Mouse (Mus musculus): Measurements from ENCODE around the gene Cacna1i. TPM values are rescaled to one million over a fixed set of nuclear protein-coding genes. Genes with fewer than 3 reads are reported as not detected.

The Cacna1i gene
- polyA plus RNA-seq, 1 experiment from 2014 or later: 0.14 TPM

DNA sequence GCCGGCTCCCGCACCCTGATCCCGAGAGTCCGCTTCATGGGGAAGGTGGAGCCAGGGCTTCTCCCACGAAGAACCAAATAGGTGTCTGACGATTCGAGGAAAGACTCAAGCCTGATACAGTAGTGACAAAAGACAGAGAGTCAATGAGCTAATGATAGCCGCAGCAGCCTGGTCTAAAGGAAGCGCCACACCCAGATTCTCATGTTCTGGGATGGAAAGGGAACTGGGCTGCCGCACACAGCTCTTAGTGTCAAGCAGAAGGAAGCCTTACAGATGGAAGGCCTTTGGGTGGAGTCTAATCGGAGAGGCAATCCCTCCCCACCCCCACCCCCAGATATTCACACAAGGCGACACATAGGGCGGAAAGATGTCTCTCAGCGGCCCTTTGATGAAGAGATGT is 104.8 kb downstream of the Cacna1i start:
- H3K4me1 ChIP-seq (replicated peaks; ENCODE audit: control insufficient read depth, insufficient read depth, low read length): no peaks in the 10 kb centered on the region
- no peaks in the 10 kb centered on the region; the same call in 1 of the 2 replicates for H3K27me3 ChIP-seq (replicated peaks; ENCODE audit: control insufficient read depth, insufficient read depth, low read length)
- H3K9ac ChIP-seq (ENCODE audit: low read depth, low read length): no peak overlapping the region
- H3K9me3 ChIP-seq (ENCODE audit: control insufficient read depth, low read length): no peaks in the 10 kb centered on the region
- ATAC-seq (replicated peaks; ENCODE audit: low FRiP score) (no peak), DNase-seq (ENCODE audit: low spot score) (no peak)
- H3K36me3 ChIP-seq (ENCODE audit: control insufficient read depth, insufficient read depth, low read length): no peaks in the 10 kb centered on the region
- H3K4me2 ChIP-seq: no peak overlapping the region
- WGBS: 70% methylated on average over 14 of the region's 14 CpGs
- no peak overlapping the region for H3K27ac ChIP-seq (ENCODE audit: low read depth, low read length)
- H3K4me3 ChIP-seq (ENCODE audit: low read depth, low read length): no peak overlapping the region

DNA sequence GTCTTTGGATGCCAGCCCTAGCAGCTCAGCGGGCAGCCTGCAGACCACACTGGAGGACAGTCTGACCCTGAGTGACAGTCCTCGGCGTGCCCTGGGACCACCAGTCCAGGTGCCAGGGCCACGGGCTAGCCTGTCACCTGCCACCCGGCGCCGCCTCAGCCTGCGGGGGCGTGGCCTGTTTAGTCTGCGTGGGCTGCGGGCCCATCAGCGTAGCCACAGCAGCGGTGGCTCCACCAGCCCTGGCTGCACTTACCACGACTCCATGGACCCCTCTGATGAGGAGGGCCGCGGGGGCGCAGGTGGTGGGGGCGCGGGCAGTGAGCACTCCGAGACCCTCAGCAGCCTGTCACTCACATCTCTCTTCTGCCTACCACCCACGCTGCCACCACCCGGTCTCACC is 108.0 kb downstream of the Cacna1i start:
- ATAC-seq (replicated peaks; ENCODE audit: low FRiP score) (no peak), DNase-seq (ENCODE audit: low spot score) (no peak)
- H3K4me1 ChIP-seq (replicated peaks; ENCODE audit: control insufficient read depth, insufficient read depth, low read length): no peaks in the 10 kb centered on the region
- no peaks in the 10 kb centered on the region for H3K36me3 ChIP-seq (ENCODE audit: control insufficient read depth, insufficient read depth, low read length)
- H3K9me3 ChIP-seq (ENCODE audit: control insufficient read depth, low read length): no peaks in the 10 kb centered on the region
- no peak overlapping the region for H3K27ac ChIP-seq (ENCODE audit: low read depth, low read length)
- H3K9ac ChIP-seq (ENCODE audit: low read depth, low read length): no peak overlapping the region
- H3K27me3 ChIP-seq (replicated peaks; ENCODE audit: control insufficient read depth, insufficient read depth, low read length): no peaks in the 10 kb centered on the region
- 59% methylated on average over 22 of the region's 22 CpGs for WGBS
- H3K4me2 ChIP-seq: no peak overlapping the region
- H3K4me3 ChIP-seq (ENCODE audit: low read depth, low read length): no peak overlapping the region

DNA sequence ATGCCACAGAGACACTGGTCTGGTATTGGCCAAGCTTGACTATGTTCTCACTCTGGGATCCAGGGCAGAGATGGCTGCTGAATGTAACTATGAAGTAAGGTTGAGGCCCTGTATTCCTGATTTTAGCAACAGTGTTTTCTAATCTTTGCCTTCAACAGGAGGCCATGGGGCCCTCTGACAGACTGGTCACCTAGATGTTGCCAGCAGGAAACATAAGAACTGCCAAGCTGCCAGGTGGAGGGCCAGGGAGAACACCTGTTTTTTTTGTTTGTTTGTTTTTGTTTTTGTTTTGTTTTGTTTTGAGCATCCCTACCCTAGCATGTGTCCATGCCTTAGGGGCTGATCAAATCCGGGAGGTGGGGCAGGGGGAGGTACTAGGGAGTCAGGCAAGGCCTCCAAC is 112.4 kb downstream of the Cacna1i start:
- Histone ChIP-seq H3K36me3 (ENCODE audit: control insufficient read depth, insufficient read depth, low read length) (no peaks in the 10 kb centered on the region), H3K4me2 (no peak overlapping the region), H3K9ac (ENCODE audit: low read depth, low read length) (no peak overlapping the region), H3K4me3 (ENCODE audit: low read depth, low read length) (no peak overlapping the region), H3K27me3 (replicated peaks; ENCODE audit: control insufficient read depth, insufficient read depth, low read length) (no peaks in the 10 kb centered on the region), H3K4me1 (replicated peaks; ENCODE audit: control insufficient read depth, insufficient read depth, low read length) (no peaks in the 10 kb centered on the region), H3K27ac (ENCODE audit: low read depth, low read length) (no peak overlapping the region), H3K9me3 (ENCODE audit: control insufficient read depth, low read length) (no peaks in the 10 kb centered on the region)
- WGBS: 65% methylated on average over 1 of the region's 1 CpGs
- DNase-seq (ENCODE audit: low spot score) (no peak), ATAC-seq (replicated peaks; ENCODE audit: low FRiP score) (no peak)

DNA sequence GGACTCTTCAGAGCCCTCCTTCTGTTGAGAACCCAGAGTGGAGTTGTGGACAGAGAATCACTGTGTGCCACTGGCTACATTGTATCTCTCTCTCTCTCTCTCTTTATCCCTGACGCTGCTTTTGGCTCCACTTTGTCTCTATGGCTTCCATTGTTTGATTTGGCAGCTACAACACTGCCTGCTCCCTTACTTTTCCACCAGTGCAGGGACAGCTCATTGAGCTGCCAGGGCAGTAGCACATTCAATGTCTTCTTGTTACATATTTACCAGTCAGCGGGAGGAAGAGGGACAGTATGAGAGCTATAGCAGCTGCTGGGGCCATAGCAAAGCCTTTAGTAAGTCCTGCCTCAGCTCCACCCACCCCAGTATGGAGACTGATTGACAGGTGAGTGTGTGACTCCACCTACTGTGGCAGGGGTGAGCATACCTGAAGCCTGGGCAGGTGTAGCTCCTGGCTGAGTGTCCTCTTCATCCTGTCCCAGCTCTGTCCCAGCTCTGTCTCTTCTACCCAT is 114.4 kb downstream of the Cacna1i start:
- Histone ChIP-seq H3K4me1 (replicated peaks; ENCODE audit: control insufficient read depth, insufficient read depth, low read length) (no peaks in the 10 kb centered on the region), H3K27ac (ENCODE audit: low read depth, low read length) (no peak overlapping the region), H3K4me2 (no peak overlapping the region), H3K4me3 (ENCODE audit: low read depth, low read length) (no peak overlapping the region), H3K9me3 (ENCODE audit: control insufficient read depth, low read length) (no peaks in the 10 kb centered on the region), H3K9ac (ENCODE audit: low read depth, low read length) (no peak overlapping the region), H3K27me3 (replicated peaks; ENCODE audit: control insufficient read depth, insufficient read depth, low read length) (no peaks in the 10 kb centered on the region), H3K36me3 (ENCODE audit: control insufficient read depth, insufficient read depth, low read length) (no peaks in the 10 kb centered on the region)
- ATAC-seq (replicated peaks; ENCODE audit: low FRiP score) (no peak), DNase-seq (ENCODE audit: low spot score) (no peak)
- 65% methylated on average over 2 of the region's 2 CpGs for WGBS

DNA sequence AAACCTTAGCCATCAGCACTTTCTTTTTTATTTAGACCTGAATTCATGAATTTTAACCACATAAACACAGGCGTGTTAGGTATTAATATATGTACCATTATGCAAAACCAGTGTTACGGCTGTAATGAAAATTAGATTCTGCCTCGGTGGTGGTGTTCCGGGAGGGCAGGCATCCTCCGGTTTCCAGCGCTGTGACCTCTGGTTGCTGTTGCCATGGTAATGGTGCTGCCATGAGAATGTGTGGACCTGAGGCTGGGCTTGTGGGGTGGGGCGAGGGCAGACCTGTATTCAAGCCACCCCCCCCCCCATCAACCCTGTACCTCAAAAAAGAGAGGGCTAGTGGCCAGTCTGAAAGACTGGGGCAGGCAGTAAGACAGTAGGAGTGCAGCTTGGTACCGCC is 114.9 kb downstream of the Cacna1i start:
- H3K27me3 ChIP-seq (replicated peaks; ENCODE audit: control insufficient read depth, insufficient read depth, low read length): no peaks in the 10 kb centered on the region
- ATAC-seq (replicated peaks; ENCODE audit: low FRiP score) (no peak), DNase-seq (ENCODE audit: low spot score) (no peak)
- H3K4me1 ChIP-seq (replicated peaks; ENCODE audit: control insufficient read depth, insufficient read depth, low read length): no peaks in the 10 kb centered on the region
- H3K9me3 ChIP-seq (ENCODE audit: control insufficient read depth, low read length): no peaks in the 10 kb centered on the region
- H3K4me2 ChIP-seq: no peak overlapping the region
- H3K4me3 ChIP-seq (ENCODE audit: low read depth, low read length): no peak overlapping the region
- no peak overlapping the region for H3K27ac ChIP-seq (ENCODE audit: low read depth, low read length)
- no peaks in the 10 kb centered on the region for H3K36me3 ChIP-seq (ENCODE audit: control insufficient read depth, insufficient read depth, low read length)
- 76% methylated on average over 8 of the region's 8 CpGs for WGBS
- H3K9ac ChIP-seq (ENCODE audit: low read depth, low read length): no peak overlapping the region

DNA sequence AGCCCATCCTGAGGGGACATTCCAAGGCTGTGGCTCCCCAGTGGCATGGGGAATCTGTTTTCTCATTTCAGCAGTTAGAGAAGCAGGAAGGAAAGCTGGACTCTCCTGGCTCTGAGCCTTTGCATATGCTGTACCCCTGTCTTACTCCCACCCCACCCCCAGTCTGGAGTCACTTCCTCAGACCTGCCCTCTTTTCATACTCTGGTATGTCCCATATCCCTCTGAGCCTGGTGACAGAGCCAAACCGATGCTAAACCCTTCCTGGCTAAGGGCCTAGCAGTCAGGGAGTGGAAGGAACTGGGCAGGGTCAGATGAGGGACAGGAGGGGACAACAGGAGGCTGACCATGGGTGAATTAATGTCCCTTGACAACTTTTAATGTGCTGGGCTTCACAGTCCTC is 120.8 kb downstream of the Cacna1i start:
- no peak overlapping the region for H3K4me3 ChIP-seq (ENCODE audit: low read depth, low read length)
- no peak for ATAC-seq (replicated peaks; ENCODE audit: low FRiP score)
- H3K9ac ChIP-seq (ENCODE audit: low read depth, low read length): no peak overlapping the region
- H3K36me3 ChIP-seq (ENCODE audit: control insufficient read depth, insufficient read depth, low read length): no peaks in the 10 kb centered on the region
- WGBS: 22% methylated on average over 1 of the region's 1 CpGs
- no peak overlapping the region for H3K27ac ChIP-seq (ENCODE audit: low read depth, low read length)
- no peak for DNase-seq (ENCODE audit: low spot score)
- H3K9me3 ChIP-seq (ENCODE audit: control insufficient read depth, low read length): no peaks in the 10 kb centered on the region
- no peaks in the 10 kb centered on the region for H3K27me3 ChIP-seq (replicated peaks; ENCODE audit: control insufficient read depth, insufficient read depth, low read length)
- H3K4me2 ChIP-seq: no peak overlapping the region
- no peaks in the 10 kb centered on the region for H3K4me1 ChIP-seq (replicated peaks; ENCODE audit: control insufficient read depth, insufficient read depth, low read length)

DNA sequence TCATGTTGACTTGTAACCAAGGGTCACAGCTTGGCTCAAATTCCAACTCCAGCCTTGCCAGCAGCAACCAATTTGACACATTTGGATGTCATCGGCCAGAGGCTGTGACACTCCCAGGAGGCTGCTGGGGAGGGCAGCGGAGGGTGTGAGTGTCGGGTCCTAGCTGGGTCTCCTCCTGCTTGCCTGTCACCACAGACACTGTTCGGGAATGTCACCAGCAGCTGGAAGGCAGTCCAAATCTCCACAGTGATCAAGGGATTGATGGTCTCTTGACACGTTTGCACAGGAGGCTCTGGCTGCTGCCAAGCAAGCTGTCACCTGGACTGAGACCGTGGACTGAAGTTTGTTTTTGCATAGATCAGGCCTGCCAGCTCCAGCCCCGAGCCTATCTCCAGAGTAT is 123.6 kb downstream of the Cacna1i start:
- Histone ChIP-seq H3K4me1 (replicated peaks; ENCODE audit: control insufficient read depth, insufficient read depth, low read length) (no peaks in the 10 kb centered on the region), H3K36me3 (ENCODE audit: control insufficient read depth, insufficient read depth, low read length) (no peaks in the 10 kb centered on the region), H3K4me2 (no peak overlapping the region), H3K9me3 (ENCODE audit: control insufficient read depth, low read length) (no peaks in the 10 kb centered on the region), H3K27me3 (replicated peaks; ENCODE audit: control insufficient read depth, insufficient read depth, low read length) (0 out of 2 replicates have a peak, but pooled peaks cover 3% of the 10 kb centered on the region), H3K9ac (ENCODE audit: low read depth, low read length) (no peak overlapping the region), H3K4me3 (ENCODE audit: low read depth, low read length) (no peak overlapping the region), H3K27ac (ENCODE audit: low read depth, low read length) (no peak overlapping the region)
- DNase-seq (ENCODE audit: low spot score): no peak
- 61% methylated on average over 7 of the region's 7 CpGs for WGBS
- no peak for ATAC-seq (replicated peaks; ENCODE audit: low FRiP score)

DNA sequence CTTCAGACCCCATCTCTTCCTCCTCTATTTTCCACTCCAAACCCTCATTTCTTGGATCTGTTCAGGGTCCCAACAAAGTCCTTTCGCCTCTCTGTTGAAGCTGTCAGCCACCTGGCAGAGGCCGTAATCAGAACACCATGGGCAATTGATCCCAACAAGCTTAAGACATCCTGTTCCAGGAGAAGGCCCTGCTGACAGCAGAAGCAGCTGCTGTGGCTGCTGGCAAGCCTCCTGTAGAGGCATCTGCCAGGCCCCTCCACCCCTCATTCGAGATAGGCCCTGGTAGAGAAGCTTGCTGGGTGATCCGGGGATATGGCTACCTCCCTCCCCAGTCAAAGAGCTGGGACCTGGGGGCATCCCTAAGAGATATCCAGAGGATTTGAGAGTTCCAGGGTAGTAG is 126.0 kb downstream of the Cacna1i start:
- no peak overlapping the region for H3K4me3 ChIP-seq (ENCODE audit: low read depth, low read length)
- H3K27me3 ChIP-seq (replicated peaks; ENCODE audit: control insufficient read depth, insufficient read depth, low read length): 0 out of 2 replicates have a peak, but pooled peaks cover 3% of the 10 kb centered on the region
- no peak for DNase-seq (ENCODE audit: low spot score)
- ATAC-seq (replicated peaks; ENCODE audit: low FRiP score): no peak
- 71% methylated on average over 4 of the region's 4 CpGs for WGBS
- no peaks in the 10 kb centered on the region for H3K36me3 ChIP-seq (ENCODE audit: control insufficient read depth, insufficient read depth, low read length)
- no peaks in the 10 kb centered on the region for H3K9me3 ChIP-seq (ENCODE audit: control insufficient read depth, low read length)
- no peaks in the 10 kb centered on the region for H3K4me1 ChIP-seq (replicated peaks; ENCODE audit: control insufficient read depth, insufficient read depth, low read length)
- no peak overlapping the region for H3K4me2 ChIP-seq
- H3K27ac ChIP-seq (ENCODE audit: low read depth, low read length): no peak overlapping the region
- H3K9ac ChIP-seq (ENCODE audit: low read depth, low read length): no peak overlapping the region

DNA sequence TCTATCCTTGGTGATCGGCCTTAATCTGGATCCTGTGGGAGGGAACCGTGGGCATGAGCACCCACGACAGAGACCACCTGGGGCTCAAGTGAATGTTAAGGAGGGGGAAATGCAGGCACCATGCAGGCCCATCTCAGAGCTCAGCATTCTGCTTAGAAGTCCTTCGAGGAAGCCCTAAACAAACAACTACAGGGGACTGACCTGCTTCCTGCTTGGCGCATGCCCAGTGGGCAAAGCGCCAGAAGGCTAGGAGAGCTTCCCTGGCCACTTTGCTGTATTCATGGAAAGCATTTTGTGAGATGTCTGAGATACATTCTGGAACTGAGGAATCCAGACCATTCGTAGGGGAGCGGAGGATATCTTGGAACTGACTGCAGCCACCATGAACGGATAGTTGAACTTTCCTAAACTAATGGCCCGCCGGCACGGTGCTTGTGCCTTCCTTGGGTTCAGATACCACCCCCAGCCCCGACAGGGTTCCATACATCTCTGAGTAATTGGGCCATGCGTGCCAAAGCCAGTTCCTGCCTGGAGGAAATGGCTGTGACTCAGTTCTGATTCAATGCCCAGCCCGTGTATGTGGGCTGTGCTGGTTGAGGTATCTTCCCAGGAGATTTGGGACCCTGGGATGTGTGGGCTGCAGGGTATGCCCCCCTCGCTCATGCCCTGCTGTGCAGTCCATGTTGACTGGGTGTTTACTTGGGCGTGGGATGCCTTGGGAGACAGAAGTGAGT is 127.1 kb downstream of the Cacna1i start:
- H3K4me2 ChIP-seq: no peak overlapping the region
- no peak overlapping the region for H3K9ac ChIP-seq (ENCODE audit: low read depth, low read length)
- 79% methylated on average over 17 of the region's 17 CpGs for WGBS
- no peak overlapping the region for H3K27ac ChIP-seq (ENCODE audit: low read depth, low read length)
- no peaks in the 10 kb centered on the region for H3K4me1 ChIP-seq (replicated peaks; ENCODE audit: control insufficient read depth, insufficient read depth, low read length)
- no peak overlapping the region for H3K4me3 ChIP-seq (ENCODE audit: low read depth, low read length)
- no peaks in the 10 kb centered on the region for H3K36me3 ChIP-seq (ENCODE audit: control insufficient read depth, insufficient read depth, low read length)
- DNase-seq (ENCODE audit: low spot score) (no peak), ATAC-seq (replicated peaks; ENCODE audit: low FRiP score) (no peak)
- H3K27me3 ChIP-seq (replicated peaks; ENCODE audit: control insufficient read depth, insufficient read depth, low read length): 0 out of 2 replicates have a peak, but pooled peaks cover 3% of the 10 kb centered on the region
- H3K9me3 ChIP-seq (ENCODE audit: control insufficient read depth, low read length): no peaks in the 10 kb centered on the region
